Mouse (Mus musculus) heart, postnatal 0 days (tissue): Measurements from ENCODE around the gene Mfsd11.

Experiments used
- CTCF ChIP-seq: IDR thresholded peaks from 2 replicates; pipeline ENCODE4 v1.5.1; 2016; ENCODE audit warnings: antibody characterized with exemption, control low read depth, low read depth
- EP300 ChIP-seq: IDR thresholded peaks from 2 replicates; pipeline ENCODE4 v1.6.1; 2016; ENCODE audit warnings: antibody characterized with exemption, low read depth

GRCm38 (mm10) chr11:116920746-116921145 is 68.5 kb downstream of the Mfsd11 start:
- TF ChIP-seq CTCF = no peak
- no peak for TF ChIP-seq EP300
